Mouse (Mus musculus) olfactory bulb, adult 2 months (tissue): Measurements from ENCODE around the gene Mfsd13b.
"Not testable (repeated sequence)": the region's sequence is repeated elsewhere in the genome, so short reads cannot be mapped to it uniquely, and the experiment has no call there.

ENCODE experiments used
- CTCF ChIP-seq: fragments of 200-500 bp; IDR thresholded peaks from 2 replicates; pipeline ENCODE4 v1.5.1; 2012; ENCODE audit warnings: low read depth, mild to moderate bottlenecking, low read length, moderate library complexity; ENCODE audit not compliant: insufficient read depth
- POLR2A ChIP-seq: fragments of 200-500 bp; IDR thresholded peaks from 2 replicates; pipeline ENCODE4 v1.6.1; 2012; ENCODE audit warnings: mild to moderate bottlenecking, low read depth, low read length, moderate library complexity; ENCODE audit not compliant: insufficient read depth

DNA sequence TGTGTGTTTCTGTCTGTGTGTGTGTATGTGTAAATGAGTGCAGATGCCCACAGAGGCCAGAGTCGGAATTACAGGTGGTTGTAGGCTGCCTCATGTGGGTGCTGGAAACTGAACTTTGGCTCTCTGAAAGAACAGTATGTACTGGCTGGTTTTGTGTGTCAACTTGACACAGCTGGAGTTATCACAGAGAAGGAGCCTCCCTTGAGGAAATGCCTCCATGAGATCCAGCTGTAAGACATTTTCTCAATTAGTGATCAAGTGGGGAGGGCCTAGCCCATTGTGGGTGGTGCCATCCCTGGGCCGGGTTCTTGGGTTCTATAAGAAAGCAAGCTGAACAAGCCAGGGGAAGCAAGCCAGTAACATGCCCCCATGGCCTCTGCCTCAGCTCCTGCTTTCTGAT, 9.8 kb upstream of the Mfsd13b start:
- TF ChIP-seq POLR2A, CTCF: not testable (repeated sequence)
